Mouse (Mus musculus): Measurements from ENCODE around the gene Pla2g2f. TPM values are rescaled to one million over a fixed set of nuclear protein-coding genes. Genes with fewer than 3 reads are reported as not detected.

Pla2g2f gene
- polyA plus RNA-seq, 1 experiment from 2014 or later = 0.09 TPM

DNA sequence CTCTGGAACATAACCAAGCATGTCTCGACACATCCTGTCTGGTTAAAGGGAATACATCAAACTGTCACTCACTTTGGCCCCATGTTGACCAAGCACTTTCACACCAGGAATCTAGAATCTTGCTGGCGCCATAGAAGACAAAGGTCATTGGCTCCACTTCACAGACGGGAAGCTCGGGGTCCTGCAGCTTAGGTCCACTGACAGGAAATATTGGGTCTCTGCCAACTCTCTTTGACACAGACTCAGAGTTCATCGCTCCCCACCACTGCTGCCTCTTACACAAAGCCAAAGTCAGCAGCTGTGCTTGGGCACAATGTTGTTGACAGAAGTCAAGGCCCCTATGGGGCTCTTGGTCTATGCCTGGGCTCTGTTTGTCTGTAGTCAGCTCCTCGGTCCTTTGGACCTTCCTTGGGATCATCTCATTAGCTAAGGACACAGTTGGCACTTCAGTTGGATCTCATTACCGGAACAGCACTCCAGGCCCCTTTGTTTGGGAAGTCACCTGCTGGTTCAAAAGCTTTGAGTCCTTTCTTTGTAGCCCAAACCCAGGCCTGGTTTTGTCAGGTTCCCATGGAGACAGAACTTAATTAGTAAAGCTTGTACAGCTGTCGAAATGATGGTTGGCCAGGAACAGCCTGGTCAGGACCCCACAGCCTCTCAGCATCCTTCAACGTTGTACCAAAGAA lies 28.3 kb downstream of the Pla2g2f start:
- no peaks in the 10 kb centered on the region for H3K9me3 ChIP-seq
- no peaks in the 10 kb centered on the region for H3K36me3 ChIP-seq
- no peak overlapping the region for H3K4me3 ChIP-seq
- H3K4me1 ChIP-seq (replicated peaks) = peaks cover 20% of the 10 kb centered on the region
- WGBS = 22% methylated on average over 9 of the region's 9 CpGs
- H3K27me3 ChIP-seq = no peaks in the 10 kb centered on the region
- no peak overlapping the region for H3K27ac ChIP-seq (replicated peaks)
- ATAC-seq (ENCODE audit: low FRiP score, low read depth) = peak; percentile 75
- no peak overlapping the region for H3K9ac ChIP-seq
- H3K4me2 ChIP-seq = no peak overlapping the region

GRCm38 (mm10) chr4:138725751-138726150 lies 31.7 kb downstream of the Pla2g2f start:
- Histone ChIP-seq H3K9ac (no peak overlapping the region), H3K4me1 (replicated peaks) (peaks cover 29% of the 10 kb centered on the region), H3K9me3 (no peaks in the 10 kb centered on the region), H3K27ac (replicated peaks) (no peak overlapping the region), H3K27me3 (no peaks in the 10 kb centered on the region), H3K4me2 (no peak overlapping the region), H3K36me3 (no peaks in the 10 kb centered on the region), H3K4me3 (no peak overlapping the region)
- no peak for ATAC-seq (ENCODE audit: low FRiP score, low read depth)
- WGBS = 67% methylated on average over 5 of the region's 5 CpGs

GRCm38 (mm10) chr4:138725127-138725461 lies 32.3 kb downstream of the Pla2g2f start:
- Histone ChIP-seq H3K4me3 (peak overlapping the region; percentile 32), H3K9ac (peak overlapping the region; percentile 39), H3K36me3 (no peaks in the 10 kb centered on the region), H3K27ac (replicated peaks) (peak overlapping the region; percentile 56), H3K4me1 (replicated peaks) (peaks cover 29% of the 10 kb centered on the region), H3K4me2 (peak overlapping the region; percentile 63), H3K27me3 (no peaks in the 10 kb centered on the region), H3K9me3 (no peaks in the 10 kb centered on the region)
- WGBS = 2% methylated on average over 13 of the region's 13 CpGs
- ATAC-seq (ENCODE audit: low FRiP score, low read depth) = peak; percentile 86

DNA sequence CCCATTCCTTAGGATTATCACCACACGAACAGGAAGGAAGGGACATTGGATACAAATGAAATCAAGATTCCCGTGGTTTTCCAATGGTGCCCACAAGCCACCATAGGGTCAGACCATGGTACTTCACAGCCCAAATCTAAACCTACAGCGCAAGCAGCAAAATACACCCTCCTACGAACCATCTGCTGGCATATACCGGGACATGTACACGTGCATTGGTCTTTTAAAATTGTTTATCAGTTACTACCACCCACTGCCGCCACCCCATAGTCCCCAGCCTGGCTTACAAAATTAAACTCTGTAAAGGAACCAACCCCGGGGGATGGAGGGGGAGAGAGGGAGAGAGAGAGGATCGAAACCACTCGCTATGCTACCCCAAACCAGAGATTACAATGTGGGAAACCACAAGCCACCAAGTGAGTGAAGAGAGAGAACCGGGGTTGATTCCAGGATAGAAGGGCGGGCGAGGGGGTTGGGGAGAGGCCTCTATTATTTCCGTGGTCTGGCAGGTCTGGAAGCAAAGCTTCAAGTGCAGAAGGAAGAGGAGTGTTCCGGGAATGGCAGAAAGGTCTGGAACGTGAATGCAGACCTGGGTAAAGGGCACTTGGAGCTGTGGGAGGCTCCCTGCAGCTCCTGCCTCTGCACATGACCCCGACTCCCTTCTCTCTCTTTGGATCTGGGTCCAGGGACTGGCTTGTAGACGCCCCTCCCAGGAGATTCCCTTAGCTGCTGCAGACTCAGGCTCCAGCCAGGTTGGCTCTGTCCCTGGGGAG lies 32.9 kb downstream of the Pla2g2f start, which contains the start of gene Pla2g2c:
TSS of gene Pla2g2c (plus strand) at position 439 of the 773 bp plus-strand sequence.
- peak within 1 kb of the TSS; percentile 56 for H3K27ac ChIP-seq (replicated peaks)
- no peaks in the 10 kb centered on the region for H3K36me3 ChIP-seq
- peak within 1 kb of the TSS; percentile 39 for H3K9ac ChIP-seq
- H3K27me3 ChIP-seq = no peaks in the 10 kb centered on the region
- H3K4me2 ChIP-seq = peak within 1 kb of the TSS; percentile 63
- H3K4me3 ChIP-seq = peak within 1 kb of the TSS; percentile 32
- H3K9me3 ChIP-seq = no peaks in the 10 kb centered on the region
- no peak for ATAC-seq (ENCODE audit: low FRiP score, low read depth)
- peaks cover 29% of the 10 kb centered on the region for H3K4me1 ChIP-seq (replicated peaks)
- WGBS = 49% methylated on average over 18 of the region's 18 CpGs

GRCm38 (mm10) chr4:138723493-138724281 lies 33.7 kb downstream of the Pla2g2f start:
- WGBS = 57% methylated on average over 15 of the region's 15 CpGs

DNA sequence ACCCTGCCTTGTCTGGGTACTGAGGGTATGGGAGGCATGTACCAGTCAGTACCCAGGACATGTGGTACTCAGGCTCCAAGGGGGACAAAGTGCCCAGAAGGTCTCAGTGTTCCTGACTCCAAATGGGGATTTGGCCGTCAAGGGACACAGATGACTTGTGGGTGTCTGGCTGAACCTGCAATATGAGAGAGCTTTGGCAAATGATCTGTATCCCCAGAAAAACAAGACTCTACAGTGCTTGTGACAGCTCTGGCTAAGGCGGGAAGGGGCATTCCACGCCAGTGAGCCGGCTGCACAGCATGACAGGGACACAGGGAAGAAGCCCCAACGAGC lies 38.2 kb downstream of the Pla2g2f start:
- Histone ChIP-seq H3K9ac (no peak overlapping the region), H3K4me1 (replicated peaks) (peaks cover 10% of the 10 kb centered on the region), H3K4me2 (no peak overlapping the region), H3K4me3 (no peak overlapping the region), H3K27ac (replicated peaks) (no peak overlapping the region), H3K9me3 (no peaks in the 10 kb centered on the region), H3K36me3 (no peaks in the 10 kb centered on the region), H3K27me3 (no peaks in the 10 kb centered on the region)
- ATAC-seq (ENCODE audit: low FRiP score, low read depth) = no peak
- WGBS = 76% methylated on average over 5 of the region's 5 CpGs

More at GRCm38 (mm10) chr4:138723493-138724281, 33.7 kb downstream of the Pla2g2f start:
- Histone ChIP-seq H3K4me2 (peak overlapping the region; percentile 63; the same call in 1 of the 2 replicates), H3K9me3 (no peaks in the 10 kb centered on the region), H3K36me3 (no peaks in the 10 kb centered on the region), H3K27ac (replicated peaks) (no peak overlapping the region), H3K27me3 (no peaks in the 10 kb centered on the region), H3K9ac (no peak overlapping the region), H3K4me3 (no peak overlapping the region), H3K4me1 (replicated peaks) (peaks cover 26% of the 10 kb centered on the region)
- ATAC-seq (ENCODE audit: low FRiP score, low read depth) = no peak

DNA sequence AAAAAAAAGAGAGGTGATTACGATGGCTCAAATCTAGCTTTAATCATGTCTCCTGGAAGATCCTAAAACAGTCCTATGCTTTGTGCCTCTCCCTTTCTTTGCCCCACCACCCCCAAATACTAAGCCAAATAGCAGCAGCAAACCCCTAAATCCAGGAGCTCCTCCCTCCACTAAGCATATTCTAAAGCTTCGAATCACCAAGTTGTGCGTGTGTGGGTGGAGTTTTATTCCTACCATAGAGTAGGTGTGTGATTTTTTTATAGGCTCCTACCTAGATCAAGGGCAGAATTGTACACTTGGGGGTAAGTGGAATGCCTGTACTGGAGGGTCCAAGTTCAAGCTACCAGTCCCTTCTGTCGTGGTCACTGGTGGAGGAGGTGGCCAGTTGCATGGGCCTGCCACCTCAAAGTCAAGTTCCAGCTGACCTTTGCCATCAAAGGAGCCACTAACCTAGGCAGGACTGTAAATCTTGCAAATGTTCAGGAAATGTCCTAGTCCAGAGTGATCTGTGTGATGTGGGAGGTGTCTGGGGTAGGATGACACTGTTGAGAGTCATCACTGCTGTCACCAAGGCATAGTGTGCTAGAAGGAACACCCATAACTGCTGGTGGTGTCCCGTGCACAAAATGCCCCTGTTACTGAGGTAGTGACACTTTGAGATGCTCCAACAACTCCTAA lies 38.7 kb downstream of the Pla2g2f start:
- H3K36me3 ChIP-seq = no peaks in the 10 kb centered on the region

DNA sequence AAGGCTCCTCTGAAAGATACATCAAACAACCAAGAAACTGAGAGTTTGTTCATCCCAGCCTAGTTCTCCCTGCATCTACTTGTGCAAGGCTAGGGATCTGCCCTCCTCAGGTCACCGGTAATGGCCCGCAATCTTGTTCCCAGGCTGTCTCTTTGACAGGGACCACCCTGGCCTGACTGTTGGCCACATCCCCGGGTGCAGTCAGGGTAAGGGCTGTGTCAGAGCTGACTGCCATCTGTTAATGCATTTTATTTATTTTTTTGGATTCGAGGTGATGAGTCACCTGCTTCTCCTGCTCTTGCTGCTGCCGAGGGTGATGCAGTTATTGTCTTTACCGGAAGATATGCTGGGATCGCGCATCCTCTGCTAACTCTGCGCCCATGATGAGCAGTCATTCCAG lies 40.7 kb downstream of the Pla2g2f start:
- H3K27ac ChIP-seq (replicated peaks) = no peak overlapping the region
- no peaks in the 10 kb centered on the region for H3K9me3 ChIP-seq
- WGBS = 89% methylated on average over 9 of the region's 9 CpGs
- no peaks in the 10 kb centered on the region for H3K36me3 ChIP-seq
- H3K4me2 ChIP-seq = no peak overlapping the region
- H3K4me3 ChIP-seq = no peak overlapping the region
- H3K4me1 ChIP-seq (replicated peaks) = no peaks in the 10 kb centered on the region
- H3K9ac ChIP-seq = no peak overlapping the region
- no peak for ATAC-seq (ENCODE audit: low FRiP score, low read depth)
- H3K27me3 ChIP-seq = no peaks in the 10 kb centered on the region

More for the DNA sequence above, 38.7 kb downstream of the Pla2g2f start:
- H3K27ac ChIP-seq (replicated peaks) = no peak overlapping the region
- H3K27me3 ChIP-seq = no peaks in the 10 kb centered on the region
- H3K9ac ChIP-seq = no peak overlapping the region
- WGBS = 83% methylated on average over 5 of the region's 5 CpGs
- no peak overlapping the region for H3K4me2 ChIP-seq
- H3K9me3 ChIP-seq = no peaks in the 10 kb centered on the region
- H3K4me1 ChIP-seq (replicated peaks) = peaks cover 4% of the 10 kb centered on the region; the same call in 1 of the 2 replicates
- no peak for ATAC-seq (ENCODE audit: low FRiP score, low read depth)
- H3K4me3 ChIP-seq = no peak overlapping the region

GRCm38 (mm10) chr4:138714186-138714585 lies 43.2 kb downstream of the Pla2g2f start:
- H3K9me3 ChIP-seq = no peaks in the 10 kb centered on the region
- H3K27ac ChIP-seq (replicated peaks) = no peak overlapping the region
- H3K27me3 ChIP-seq = no peaks in the 10 kb centered on the region
- no peak overlapping the region for H3K4me3 ChIP-seq
- H3K9ac ChIP-seq = no peak overlapping the region
- peaks cover 17% of the 10 kb centered on the region for H3K4me1 ChIP-seq (replicated peaks)
- 72% methylated on average over 1 of the region's 1 CpGs for WGBS
- ATAC-seq (ENCODE audit: low FRiP score, low read depth) = no peak
- H3K36me3 ChIP-seq = no peaks in the 10 kb centered on the region
- no peak overlapping the region for H3K4me2 ChIP-seq

GRCm38 (mm10) chr4:138712621-138713020 lies 44.8 kb downstream of the Pla2g2f start:
- 82% methylated on average over 8 of the region's 8 CpGs for WGBS
- H3K9me3 ChIP-seq = no peaks in the 10 kb centered on the region
- no peak overlapping the region for H3K27ac ChIP-seq (replicated peaks)
- no peak overlapping the region for H3K9ac ChIP-seq
- no peak for ATAC-seq (ENCODE audit: low FRiP score, low read depth)
- no peak overlapping the region for H3K4me2 ChIP-seq
- no peaks in the 10 kb centered on the region for H3K36me3 ChIP-seq
- no peak overlapping the region for H3K4me3 ChIP-seq
- H3K27me3 ChIP-seq = no peaks in the 10 kb centered on the region
- H3K4me1 ChIP-seq (replicated peaks) = peaks cover 17% of the 10 kb centered on the region

DNA sequence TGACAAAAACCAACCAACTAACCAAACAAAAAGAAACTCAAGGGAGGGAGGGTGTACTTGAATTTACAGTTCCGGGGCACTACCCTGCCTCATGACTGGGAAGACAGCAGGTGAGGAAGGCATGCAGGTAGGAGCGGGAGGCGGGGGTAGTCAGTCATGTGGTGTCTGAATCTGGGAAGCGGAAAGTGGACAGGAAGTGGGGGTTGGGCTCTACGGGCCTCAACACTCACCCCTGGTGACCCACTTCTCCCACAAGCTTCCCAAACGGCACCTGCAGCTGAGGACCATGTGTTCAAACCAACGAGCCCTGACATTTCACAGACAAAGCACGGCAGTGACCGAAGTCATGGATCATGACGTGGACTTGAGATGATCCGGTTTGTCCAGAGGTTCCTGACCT lies 45.3 kb downstream of the Pla2g2f start:
- no peak overlapping the region for H3K4me2 ChIP-seq
- H3K27ac ChIP-seq (replicated peaks) = no peak overlapping the region
- no peaks in the 10 kb centered on the region for H3K36me3 ChIP-seq
- no peaks in the 10 kb centered on the region for H3K27me3 ChIP-seq
- peaks cover 17% of the 10 kb centered on the region for H3K4me1 ChIP-seq (replicated peaks)
- no peak overlapping the region for H3K9ac ChIP-seq
- no peak for ATAC-seq (ENCODE audit: low FRiP score, low read depth)
- 89% methylated on average over 11 of the region's 11 CpGs for WGBS
- H3K4me3 ChIP-seq = no peak overlapping the region
- no peaks in the 10 kb centered on the region for H3K9me3 ChIP-seq
